Mouse (Mus musculus) B cell, adult 2 months (primary cell): ENCODE data around the gene Ccr8.
"Not testable (repeated sequence)": the region's sequence is repeated elsewhere in the genome, so short reads cannot be mapped to it uniquely, and the experiment has no call there.

ENCODE experiments used
- DNase-seq, 2 experiments: peaks; one replicate each; pipeline ENCODE4 v3.0.0; 2022

Gene Ccr8

DNA sequence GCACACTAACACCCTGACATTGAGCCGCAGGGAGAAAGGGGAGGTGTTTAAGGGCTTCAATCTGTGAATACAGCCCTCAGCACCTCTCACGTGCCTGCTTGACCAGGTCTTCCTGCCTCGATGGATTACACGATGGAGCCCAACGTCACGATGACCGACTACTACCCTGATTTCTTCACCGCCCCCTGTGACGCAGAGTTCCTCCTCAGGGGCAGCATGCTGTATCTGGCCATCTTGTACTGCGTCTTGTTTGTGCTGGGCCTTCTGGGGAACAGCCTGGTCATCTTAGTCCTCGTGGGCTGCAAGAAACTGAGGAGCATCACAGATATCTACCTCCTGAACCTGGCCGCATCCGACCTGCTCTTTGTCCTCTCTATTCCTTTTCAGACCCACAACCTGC, 1.8 kb downstream of the Ccr8 start:
- no peak for DNase-seq

DNA sequence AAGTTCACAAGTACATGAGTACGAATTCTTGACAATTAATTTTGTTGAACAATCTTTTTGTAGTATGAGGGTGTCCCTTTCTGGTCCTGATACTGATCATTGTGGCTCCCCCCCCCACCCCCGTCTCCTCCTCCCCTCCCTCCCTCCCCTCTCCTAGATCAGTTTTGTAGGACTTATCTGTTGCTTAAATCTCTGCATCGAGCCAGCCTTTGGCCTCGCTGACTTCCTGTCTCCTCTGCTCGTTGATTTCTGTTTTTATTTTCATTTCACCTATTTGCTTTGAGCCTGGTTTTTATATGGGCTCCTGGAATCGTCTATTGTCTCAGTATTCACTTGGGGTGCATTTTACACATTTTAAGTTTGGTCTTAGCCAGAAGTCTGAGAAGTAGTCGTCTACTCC, 4.0 kb downstream of the Ccr8 start:
- DNase-seq, result no peak

DNA sequence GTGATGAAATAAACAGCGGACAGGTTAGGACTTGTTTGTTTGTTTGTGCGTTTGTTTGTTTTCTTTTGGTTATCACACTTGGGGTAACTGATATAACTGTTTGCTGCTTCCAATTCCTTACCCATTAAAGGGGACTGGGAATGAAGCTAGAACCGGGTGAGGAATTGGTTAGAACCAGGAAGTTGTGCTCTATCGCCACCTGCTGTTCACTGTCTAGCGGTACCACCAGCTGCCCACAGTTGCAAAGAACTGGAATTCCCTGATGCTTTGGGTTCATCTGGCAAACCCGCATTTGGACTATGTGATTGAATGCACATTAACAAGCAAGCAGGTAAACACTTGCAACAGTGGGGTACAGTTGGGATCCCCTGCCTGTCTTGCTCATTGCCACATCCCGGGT, 6.8 kb downstream of the Ccr8 start:
- DNase-seq, result peak; percentile 61 to 63

DNA sequence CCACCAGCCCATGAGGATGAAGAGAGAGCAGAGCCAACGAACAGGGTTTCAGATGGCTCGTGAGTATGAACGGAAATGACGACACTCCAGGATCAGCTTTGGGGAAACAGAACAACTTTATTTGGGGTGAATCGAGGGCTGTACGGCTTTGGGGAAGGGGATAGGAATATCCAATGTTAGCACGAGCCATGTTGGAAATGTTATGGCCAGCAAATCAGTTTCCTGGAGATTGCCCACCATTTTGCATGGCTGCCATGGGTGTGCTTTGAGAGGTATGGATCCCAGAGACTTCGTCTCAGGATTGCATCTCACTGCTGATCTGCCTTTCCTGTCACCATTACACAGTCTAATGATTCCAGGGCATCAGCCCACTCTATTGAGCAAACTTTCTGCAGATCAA, 7.4 kb downstream of the Ccr8 start:
- DNase-seq, result no peak

DNA sequence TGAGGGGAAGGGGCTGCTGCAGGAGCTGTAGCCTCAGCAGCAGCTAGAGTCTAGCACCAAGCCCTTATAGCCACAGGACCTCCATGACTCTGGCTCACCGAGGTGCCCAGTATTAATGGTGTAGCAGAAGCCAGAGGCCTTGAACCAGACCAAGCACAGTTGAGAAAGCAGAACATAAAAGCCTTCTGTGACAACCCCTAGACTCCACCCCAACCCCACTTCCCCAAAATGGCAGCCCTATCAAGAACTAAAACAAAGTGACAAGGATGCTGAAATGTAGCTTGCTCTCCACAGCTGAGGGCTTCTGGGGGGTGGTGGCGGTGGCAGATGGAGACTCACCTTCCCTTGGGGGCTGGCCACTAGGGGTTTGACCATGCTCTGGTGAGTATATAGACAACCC, 9.3 kb downstream of the Ccr8 start:
- peak; percentile 17 to 35 for DNase-seq

DNA sequence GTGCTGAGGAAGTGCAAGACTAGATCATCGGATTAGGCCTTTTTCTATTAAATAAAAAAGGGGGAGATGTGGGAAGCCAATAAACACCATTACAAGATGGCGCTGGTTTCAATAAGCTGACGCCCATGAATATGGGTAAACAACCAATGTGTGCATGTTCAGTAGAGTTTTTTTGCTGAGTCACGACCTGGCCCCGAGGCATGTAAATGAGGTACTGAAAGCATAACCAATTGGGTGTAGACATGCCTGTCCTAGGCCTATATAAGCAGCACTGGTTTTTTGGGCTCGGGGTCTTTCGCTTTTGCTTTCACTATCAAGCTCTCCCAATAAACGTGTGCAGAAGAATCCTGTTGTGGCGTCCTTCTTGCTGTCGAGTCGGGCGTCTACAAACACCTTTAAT, 17.0 kb downstream of the Ccr8 start:
- DNase-seq, result not testable (repeated sequence)

DNA sequence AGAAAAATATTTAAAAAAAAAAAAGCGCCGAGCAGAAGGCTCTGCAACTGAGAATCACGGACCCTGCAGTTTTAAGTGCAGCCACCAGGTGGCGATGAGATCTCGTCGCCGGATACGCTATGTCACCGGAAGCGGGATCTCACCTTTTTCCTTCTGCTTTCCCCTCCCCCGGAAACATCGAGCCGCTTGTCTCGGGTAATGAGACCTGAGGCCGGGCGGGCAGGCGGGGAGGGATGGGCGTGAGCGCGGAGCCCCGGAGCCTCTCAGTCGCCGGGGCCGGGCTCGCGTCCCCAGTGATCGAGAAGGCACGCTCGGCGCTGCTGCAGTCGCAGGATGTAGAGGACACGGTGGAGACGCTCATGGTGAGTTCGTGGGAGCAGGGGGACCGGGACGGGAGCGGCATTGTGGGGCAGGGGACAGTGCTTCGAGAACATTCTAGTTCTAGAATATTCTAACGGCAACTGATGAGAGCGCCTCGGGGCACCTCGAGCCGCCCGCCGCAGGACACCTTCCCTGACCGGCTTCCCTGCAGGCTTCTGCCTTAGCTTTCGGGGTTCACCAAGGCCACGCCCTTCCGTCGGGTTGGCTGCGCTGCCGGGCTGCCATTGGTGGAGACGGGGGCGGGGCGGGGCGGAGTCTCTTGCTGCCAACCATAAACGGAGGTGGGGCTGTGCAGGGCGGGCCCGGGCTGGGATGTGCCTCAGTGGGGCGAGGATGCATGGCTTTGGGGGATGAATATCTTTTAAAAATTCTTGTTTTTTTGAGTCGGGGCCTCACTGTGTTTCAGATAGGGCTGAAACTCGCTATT, 18.5 kb downstream of the Ccr8 start, which contains the start of gene Slc25a38:
Slc25a38 (plus strand) TSS at position 164 of the 808 bp plus-strand sequence.
- peak; percentile 96 to 97 for DNase-seq

DNA sequence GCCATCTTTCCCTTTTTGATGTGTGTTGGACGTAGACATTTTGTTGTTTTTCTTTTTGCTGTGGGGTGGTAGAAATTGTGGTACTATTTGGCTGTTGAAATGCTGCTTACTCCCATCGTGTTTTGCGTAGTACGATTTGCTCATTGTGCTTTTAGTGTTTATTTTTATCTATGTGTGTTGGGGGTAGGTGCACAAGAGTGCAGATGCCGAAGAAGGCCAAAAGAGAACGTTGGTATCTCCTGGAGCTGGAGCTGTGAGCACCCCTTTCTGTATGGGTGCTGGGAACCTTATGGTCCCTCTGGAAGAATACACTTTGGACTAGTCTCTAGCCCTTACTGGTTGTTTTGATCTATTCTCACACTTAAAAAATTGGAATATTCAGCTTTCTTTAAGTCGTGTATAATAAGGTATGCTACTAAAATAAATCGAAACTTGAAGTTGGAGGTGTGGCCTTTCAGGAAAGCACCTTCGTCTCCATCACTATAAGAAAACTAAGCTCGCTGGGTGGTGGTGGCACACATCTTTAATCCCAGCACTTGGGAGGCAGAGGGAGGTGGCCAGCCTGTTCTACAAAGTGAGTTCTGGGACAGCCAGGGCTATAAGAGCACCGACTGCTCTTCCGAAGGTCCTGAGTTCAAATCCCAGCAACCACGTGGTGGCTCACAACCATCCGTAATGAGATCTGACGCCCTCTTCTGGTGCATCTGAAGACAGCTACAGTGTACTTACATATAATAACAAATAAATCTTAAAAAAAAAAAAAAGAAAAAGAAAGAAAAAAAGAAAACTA, 19.4 kb downstream of the Ccr8 start:
- DNase-seq, result no peak

DNA sequence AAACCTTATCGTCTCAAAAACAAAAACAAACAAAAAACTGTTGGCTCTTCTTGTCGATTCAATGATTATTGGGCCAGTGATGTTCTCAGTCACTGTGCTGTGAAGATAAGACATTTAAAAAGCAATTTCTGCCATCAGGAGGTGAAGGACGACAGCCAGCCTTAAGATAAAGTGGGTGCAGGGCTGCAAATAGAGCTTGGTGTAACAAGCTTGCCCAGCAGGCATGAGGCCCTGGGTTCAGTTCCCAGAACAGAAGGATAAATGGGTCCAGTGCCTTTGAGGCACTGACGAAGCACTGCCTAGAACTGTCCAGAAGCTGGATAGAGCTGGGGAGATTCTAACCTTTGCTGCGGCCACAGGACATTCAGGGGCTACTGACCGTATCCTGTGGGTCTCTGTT, 20.6 kb downstream of the Ccr8 start:
- DNase-seq, result no peak

DNA sequence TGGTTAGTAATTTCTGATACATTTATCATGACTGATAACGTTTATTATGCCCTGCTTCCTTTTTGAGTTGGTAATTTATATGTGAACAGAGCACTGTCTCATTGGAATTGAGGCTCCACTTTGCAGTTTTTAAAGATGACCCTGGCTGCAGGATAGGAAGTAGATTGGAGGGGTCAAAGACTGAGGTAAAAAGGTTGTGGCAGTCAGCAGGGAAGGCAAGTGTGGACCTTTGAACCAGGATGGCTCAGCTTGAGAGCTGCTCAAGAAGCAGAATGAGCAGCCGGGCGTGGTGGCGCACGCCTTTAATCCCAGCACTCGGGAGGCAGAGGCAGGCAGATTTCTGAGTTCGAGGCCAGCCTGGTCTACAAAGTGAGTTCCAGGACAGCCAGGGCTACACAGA, 21.5 kb downstream of the Ccr8 start:
- DNase-seq, result no peak

DNA sequence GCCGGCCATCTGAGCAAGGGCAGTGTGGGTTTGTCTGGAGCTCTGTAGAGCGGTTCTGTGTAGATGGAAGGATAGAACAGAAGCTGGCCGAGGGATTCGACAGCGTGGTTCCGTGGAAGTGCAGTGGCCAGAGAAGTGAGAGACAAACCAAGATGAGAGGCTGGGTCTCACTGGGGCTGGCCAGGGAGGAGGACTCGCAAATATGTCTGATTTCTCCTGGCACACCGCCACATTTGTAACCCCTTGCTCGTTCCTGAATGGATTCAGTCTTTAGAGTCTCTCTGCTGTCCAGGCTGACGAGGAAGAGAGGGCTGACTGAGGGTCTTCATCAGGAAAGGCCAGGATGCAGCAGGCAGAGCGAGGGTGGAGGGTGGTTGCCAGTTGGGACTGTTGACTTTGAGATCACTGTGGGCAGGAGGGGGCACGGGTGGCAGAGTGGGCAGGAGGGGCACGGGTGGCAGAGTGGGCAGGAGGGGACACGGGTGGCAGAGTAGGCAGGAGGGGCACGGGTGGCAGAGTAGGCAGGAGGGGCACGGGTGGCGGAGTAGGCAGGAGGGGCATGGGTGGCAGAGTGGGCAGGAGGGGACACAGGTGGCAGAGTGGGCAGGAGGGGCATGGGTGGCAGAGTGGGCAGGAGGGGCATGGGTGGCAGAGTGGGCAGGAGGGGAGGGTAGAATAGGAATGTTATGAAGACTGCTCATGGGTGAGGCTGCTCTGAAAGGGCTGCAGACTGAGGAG, 22.3 kb downstream of the Ccr8 start:
- DNase-seq, result no peak

DNA sequence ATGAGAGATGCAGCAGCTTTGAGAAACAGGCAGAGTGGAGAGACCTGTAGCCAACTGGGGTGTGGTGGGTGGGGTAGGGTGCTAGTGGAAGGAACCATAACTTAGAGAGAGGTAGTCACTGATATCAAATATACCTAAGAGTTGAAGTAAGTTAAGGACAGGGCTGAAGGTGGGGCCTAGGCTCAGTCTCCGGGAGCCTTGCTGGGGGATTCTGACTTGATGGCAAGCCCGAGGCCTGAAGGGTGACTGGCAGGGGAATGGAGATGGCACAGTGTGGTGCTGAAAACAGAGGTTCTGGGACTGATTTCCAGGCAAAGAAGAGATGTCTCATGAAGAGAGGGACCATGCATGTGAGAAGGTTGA, 22.9 kb downstream of the Ccr8 start:
- no peak for DNase-seq

DNA sequence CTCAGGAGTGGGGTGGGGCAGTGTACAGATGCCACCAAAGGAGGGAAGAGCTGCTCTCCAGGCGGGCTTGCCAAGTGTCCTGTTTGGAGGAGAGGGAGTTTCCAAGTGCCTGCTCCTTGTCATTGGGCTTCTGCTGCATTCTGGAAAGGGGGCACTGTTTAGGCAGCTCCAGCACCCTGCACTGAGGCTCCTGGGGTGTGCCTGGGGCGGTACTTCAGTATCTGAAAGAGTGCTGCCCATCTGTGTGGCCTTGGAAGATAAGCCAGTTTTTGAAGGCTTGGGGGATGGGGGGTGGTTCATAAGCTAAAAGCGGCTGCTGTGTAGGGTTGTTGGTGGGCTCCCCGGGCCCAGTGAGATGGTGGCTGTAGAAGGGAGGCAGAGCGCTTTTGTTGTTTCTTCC, 23.7 kb downstream of the Ccr8 start:
- DNase-seq, result no peak

DNA sequence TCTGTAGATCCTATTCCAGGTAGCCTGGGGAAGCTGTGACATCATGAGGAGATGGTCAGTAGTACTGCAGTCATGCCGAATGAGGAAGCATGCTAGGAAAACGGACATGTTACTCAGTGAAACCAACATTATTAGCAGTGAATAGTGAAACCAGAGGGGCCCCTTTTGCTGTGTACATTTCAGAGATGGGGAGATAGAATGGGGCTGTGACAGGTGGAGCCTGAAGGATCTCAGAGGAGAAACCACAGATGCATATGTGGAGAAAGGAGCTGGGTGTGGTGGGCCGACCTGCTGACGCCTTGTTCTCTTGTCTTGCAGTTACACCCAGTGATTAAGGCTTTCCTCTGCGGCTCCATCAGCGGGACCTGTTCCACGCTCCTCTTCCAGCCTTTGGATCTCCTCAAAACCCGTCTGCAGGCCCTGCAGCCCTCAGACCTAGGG, 24.3 kb downstream of the Ccr8 start:
- DNase-seq, result no peak

DNA sequence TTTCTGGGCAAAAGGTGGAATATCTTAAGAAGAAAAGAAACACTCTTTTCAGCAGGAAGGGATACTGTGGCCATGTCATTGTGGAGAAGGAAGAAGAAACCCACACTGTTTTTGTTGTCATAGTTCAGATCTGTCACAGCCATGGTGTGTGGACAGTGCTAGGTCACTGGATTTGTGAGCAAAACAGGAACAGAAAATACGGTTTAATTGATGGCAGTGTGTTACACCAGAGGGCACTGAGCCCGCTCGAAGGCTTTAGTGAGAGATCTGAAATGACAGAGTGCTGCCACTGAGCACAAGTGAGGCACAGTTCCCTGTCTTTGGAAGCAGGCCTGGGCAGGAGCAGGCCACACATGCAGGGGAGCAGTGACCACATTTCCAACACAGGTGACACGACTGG, 26.3 kb downstream of the Ccr8 start:
- DNase-seq, result no peak

DNA sequence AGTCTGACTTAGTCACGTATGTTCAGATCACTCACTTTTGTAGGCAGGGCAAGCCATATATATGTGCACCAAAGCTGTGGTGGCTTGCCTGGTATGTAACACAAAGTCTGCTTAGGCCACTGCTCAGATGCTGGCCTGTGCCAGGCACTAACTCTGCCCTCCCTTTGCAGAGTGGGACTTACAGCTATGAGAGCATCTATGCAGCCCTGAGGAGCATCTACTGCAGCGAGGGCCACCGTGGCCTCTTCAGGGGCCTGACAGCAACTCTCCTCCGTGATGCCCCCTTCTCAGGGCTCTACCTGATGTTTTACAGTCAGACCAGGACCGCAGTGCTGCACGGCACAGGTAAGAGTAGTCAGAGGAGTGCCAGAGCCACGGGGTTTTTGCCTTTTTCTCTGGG, 28.6 kb downstream of the Ccr8 start:
- no peak for DNase-seq

DNA sequence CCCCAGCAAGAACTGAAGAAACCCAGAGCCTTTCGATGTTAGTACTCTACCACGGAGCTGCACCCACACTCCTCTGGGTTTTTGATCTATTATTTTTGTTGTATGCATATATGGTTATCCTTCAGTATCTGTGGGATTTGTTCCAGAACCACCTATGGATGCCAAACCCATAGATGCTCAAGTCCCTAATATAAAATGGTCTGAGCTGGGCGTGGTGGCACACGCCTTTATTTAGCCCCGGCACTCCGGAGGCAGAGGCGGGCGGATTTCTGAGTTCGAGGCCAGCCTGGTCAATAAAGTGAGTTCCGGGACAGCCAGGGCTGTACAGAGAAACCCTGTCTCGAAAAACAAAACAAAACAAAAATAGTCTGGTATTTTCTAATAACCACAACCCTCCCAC, 35.0 kb downstream of the Ccr8 start:
- no peak for DNase-seq

DNA sequence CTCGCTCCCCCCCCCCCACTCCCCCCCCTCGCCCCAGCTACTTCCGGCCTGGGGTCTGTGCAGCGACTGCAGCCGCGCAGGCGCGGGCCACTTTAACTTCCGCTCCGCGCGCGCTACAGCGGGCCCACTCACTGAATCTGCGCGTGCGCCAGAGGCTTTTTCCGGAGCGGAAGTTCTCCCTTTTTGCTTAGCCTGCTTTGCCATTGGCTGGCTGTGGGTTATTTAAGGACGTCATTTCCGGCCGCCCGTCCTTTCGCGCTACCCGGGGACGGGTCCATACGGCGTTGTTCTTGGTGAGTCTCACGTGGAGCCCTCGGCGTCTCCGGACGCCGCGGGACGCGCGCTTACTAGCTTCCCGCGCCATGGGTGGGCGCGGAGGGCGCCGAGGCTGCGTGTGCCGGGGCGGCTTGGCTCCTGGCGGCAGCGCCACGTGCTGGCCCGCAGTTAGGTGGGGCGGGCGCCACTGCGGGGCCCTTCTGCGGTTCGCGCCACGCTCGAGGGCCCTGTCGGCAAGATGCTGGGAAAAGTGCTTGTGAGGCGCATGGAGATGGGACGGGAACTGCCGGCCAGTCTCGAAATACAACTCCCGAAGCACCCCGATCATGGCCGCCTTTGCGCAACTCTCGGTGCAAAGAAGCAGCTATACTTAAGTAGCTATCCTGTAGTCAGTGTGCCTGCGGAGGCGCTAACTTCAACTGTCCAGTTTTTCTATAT, 35.8 kb downstream of the Ccr8 start, which contains the start of gene Rpsa:
Rpsa (plus strand) TSS at position 152 of the 714 bp plus-strand sequence.
- peak; percentile 94 for DNase-seq

DNA sequence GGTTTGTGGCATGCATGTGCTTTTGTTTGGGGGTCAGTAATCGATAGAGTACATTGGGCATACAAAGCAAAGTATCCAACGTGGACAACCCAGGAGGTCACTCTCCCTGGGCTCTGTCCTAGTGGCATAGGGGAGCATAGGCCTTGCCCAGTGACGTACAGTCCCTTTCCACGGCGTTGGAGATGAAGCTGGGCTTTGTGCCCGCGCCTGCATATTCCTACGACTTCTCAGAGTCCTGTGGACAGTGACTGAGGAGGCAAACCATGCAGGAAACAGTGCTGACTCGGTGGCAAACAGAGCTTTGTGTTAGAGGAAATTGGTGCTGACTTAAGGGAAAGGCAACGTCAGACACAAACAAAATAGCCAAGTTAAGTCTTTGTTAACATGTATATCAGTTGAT, 37.4 kb downstream of the Ccr8 start:
- DNase-seq, result no peak

DNA sequence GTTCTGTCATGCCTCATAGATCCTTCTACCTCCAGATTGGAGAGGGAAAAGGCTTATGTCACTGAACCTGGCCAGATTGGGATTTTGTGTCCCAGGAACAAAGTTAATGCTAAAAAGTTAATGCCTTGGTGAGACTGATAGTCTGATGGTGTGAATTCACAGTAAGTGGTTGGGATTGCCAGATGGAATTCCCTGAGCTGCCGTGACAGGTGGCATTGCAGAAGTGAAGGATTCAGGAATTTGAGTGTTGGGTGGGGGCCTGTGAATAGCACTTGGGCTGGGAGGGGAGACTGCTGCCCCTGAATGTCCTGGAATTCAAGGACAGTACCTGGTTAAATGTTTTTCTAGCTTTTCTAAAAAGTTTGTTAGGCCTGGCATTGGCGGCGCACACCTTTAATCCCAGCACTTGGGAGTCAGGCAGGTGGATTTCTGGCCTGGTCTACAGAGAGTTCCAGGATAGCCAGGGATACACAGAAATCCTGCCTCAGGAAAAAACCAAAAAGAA, 39.9 kb downstream of the Ccr8 start:
- DNase-seq, result no peak

DNA sequence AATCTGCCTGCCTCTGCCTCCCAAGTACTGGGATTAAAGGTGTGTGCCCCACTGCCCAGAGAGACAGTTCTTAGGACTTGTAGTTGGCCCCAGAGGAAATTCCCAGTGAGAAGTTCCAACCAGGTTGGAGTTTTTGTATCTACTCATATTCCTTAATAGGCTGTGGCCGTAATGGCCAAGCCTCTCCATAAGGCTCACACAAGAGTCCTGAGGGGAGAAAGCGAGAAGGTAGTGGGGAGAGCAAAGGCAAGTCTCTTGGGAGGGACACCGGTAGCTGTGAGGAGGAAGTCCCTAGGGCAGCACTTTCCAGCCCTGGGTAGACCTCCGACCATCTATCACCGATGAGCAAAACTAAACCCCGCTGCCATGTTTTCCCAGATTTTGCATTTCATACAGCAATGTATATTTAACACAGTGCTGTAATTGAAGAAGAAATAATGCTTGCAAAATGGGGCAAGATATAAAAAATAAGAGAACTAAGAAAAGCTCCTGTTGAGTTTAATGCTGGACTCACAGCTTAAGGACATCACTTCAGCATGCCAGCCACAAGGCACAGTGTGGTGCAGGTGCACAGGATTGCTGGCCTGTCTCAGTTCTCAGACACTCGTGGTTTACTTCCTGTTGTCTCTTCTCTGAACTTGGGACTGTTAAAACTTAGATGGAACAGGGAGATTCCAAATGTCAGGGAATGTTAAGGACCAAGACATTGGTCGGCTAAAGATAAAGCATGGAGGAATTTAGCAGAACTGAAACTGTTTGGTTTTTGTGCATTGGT, 41.3 kb downstream of the Ccr8 start:
- no peak for DNase-seq
